Mouse (Mus musculus) heart, postnatal 0 days (tissue): ENCODE measurements around the gene Prkag3. TPM values are rescaled to one million over a fixed set of nuclear protein-coding genes. Genes with fewer than 3 reads are reported as not detected.

Experiments
- ATAC-seq: fragments of 200-750 bp; cut with Nextera tagmentation; 2 replicates; pipeline ENCODE4 v1.8.0; 2017; ENCODE audit warnings: low read depth, moderate number of reproducible peaks, moderate library complexity; ENCODE audit not compliant: insufficient read depth
- DNase-seq: peaks from one replicate; pipeline ENCODE4 v3.0.0-alpha.2; 2016; ENCODE audit warnings: low spot score
- H3K27ac ChIP-seq: fragments of 300-500 bp; sonication (generic); 2 replicates; pipeline ENCODE4 v1.5.1; 2014; ENCODE audit warnings: low read depth, mild to moderate bottlenecking
- H3K27me3 ChIP-seq: fragments of 300-500 bp; sonication (generic); 2 replicates; pipeline ENCODE4 v1.6.1; 2014; ENCODE audit warnings: low read length, mixed read lengths; ENCODE audit not compliant: control insufficient read depth, insufficient read depth
- H3K36me3 ChIP-seq: fragments of 300-500 bp; sonication (generic); replicated peaks from 2 replicates; pipeline ENCODE4 v1.6.1; 2014; ENCODE audit warnings: low read length, mixed read lengths; ENCODE audit not compliant: control insufficient read depth, insufficient read depth
- H3K4me1 ChIP-seq: fragments of 300-500 bp; sonication (generic); 2 replicates; pipeline ENCODE4 v1.6.1; 2014; ENCODE audit warnings: antibody characterized with exemption; ENCODE audit not compliant: control insufficient read depth, insufficient read depth
- H3K4me2 ChIP-seq: fragments of 300-500 bp; sonication (generic); 2 replicates; pipeline ENCODE4 v1.6.1; 2014; ENCODE audit warnings: low read depth, mild to moderate bottlenecking, low read length, moderate library complexity
- H3K4me3 ChIP-seq: fragments of 300-500 bp; sonication (generic); 2 replicates; pipeline ENCODE4 v1.5.1; 2014; ENCODE audit warnings: low read depth, low read length
- H3K9ac ChIP-seq: fragments of 300-500 bp; sonication (generic); replicated peaks from 2 replicates; pipeline ENCODE4 v1.6.1; 2014; ENCODE audit warnings: low read depth, low read length, mixed read lengths
- H3K9me3 ChIP-seq: fragments of 300-500 bp; sonication (generic); replicated peaks from 2 replicates; pipeline ENCODE4 v1.6.1; 2016; ENCODE audit warnings: low read length; ENCODE audit not compliant: control insufficient read depth
- CTCF ChIP-seq: IDR thresholded peaks from 2 replicates; pipeline ENCODE4 v1.5.1; 2016; ENCODE audit warnings: antibody characterized with exemption, control low read depth, low read depth
- EP300 ChIP-seq: IDR thresholded peaks from 2 replicates; pipeline ENCODE4 v1.6.1; 2016; ENCODE audit warnings: antibody characterized with exemption, low read depth
- WGBS: fragments of 180-500 bp; shearing (Covaris S2); extraction: QIAGEN DNeasy Blood & Tissue Kit; methylation state at CpG from one replicate; pipeline ENCODE4 v1.1.7; 2014; 5-methylcytosine and 5-hydroxymethylcytosine counted together
- polyA plus RNA-seq: library from polyadenylated mRNA; unstranded; fragments of >200 nt; fragmentation: Nextera tagmentation; extraction: Ambion mirVana; gene quantifications from 2 replicates; pipeline ENCODE4 v1.2.1, GENCODE M21; 2015
- total RNA-seq: library from RNA; depleted of rRNA; stranded (reverse); fragments of >200 nt; gene quantifications from 2 replicates; pipeline ENCODE4 v1.2.3, GENCODE M21; 2014; ENCODE audit warnings: low replicate concordance; rRNA removed

Gene Prkag3
- total and polyA plus RNA-seq, 2 experiments from 2014 or later: 2.0 to 9.6 TPM

- TF ChIP-seq CTCF (no peak), EP300 (no peak)
Observed at GRCm38 (mm10) chr1:74693891-74694583, 55.0 kb downstream of the Prkag3 start.

More at GRCm38 (mm10) chr1:74693891-74694583, 55.0 kb downstream of the Prkag3 start:
- H3K27me3 ChIP-seq: no peaks in the 10 kb centered on the region
- no peaks in the 10 kb centered on the region for H3K9me3 ChIP-seq
- ATAC-seq (no peak), DNase-seq (no peak)
- H3K9ac ChIP-seq: no peak overlapping the region
- H3K4me3 ChIP-seq: no peak overlapping the region
- H3K4me2 ChIP-seq: no peak overlapping the region
- peaks cover 2% of the 10 kb centered on the region; the same call in 1 of the 2 replicates for H3K4me1 ChIP-seq
- H3K27ac ChIP-seq: no peak overlapping the region
- H3K36me3 ChIP-seq: peaks cover 70% of the 10 kb centered on the region
- 87% methylated on average over 8 of the region's 8 CpGs for WGBS

Other genes with a start within 250 kb of the Prkag3 start
- 7.4 and 10.7 TPM in 2 replicates for gene Cnot9, start 243.2 kb downstream of the Prkag3 start, total RNA-seq
- 18.2 and 19.4 TPM in 2 replicates for gene Cnot9, start 243.2 kb downstream of the Prkag3 start, polyA plus RNA-seq
- gene Plcd4, start 206.3 kb downstream of the Prkag3 start, total RNA-seq: not detected in 2 replicates
- gene Plcd4, start 206.3 kb downstream of the Prkag3 start, polyA plus RNA-seq: 0.15 and 0.45 TPM in 2 replicates
- 8.0 and 9.0 TPM in 2 replicates for gene Usp37, start 204.9 kb downstream of the Prkag3 start, total RNA-seq
- 7.4 and 8.3 TPM in 2 replicates for gene Usp37, start 204.9 kb downstream of the Prkag3 start, polyA plus RNA-seq
- 5.6 and 6.8 TPM in 2 replicates for gene Zfp142, start 161.0 kb downstream of the Prkag3 start, total RNA-seq
- gene Zfp142, start 161.0 kb downstream of the Prkag3 start, polyA plus RNA-seq: 2.0 and 2.2 TPM in 2 replicates
- gene Bcs1l, start 160.9 kb downstream of the Prkag3 start, total RNA-seq: 15.3 and 26.8 TPM in 2 replicates
- 17.4 and 18.8 TPM in 2 replicates for gene Bcs1l, start 160.9 kb downstream of the Prkag3 start, polyA plus RNA-seq
- gene Rnf25, start 147.8 kb downstream of the Prkag3 start, total RNA-seq: 33.0 and 37.4 TPM in 2 replicates
- gene Rnf25, start 147.8 kb downstream of the Prkag3 start, polyA plus RNA-seq: 16.0 and 16.5 TPM in 2 replicates
- 0.27 and 0.38 TPM in 2 replicates for gene Stk36, start 147.8 kb downstream of the Prkag3 start, total RNA-seq
- 0.79 and 2.4 TPM in 2 replicates for gene Stk36, start 147.8 kb downstream of the Prkag3 start, polyA plus RNA-seq
- gene Ttll4, start 87.5 kb downstream of the Prkag3 start, total RNA-seq: 13.4 and 22.9 TPM in 2 replicates
- gene Ttll4, start 87.5 kb downstream of the Prkag3 start, polyA plus RNA-seq: 3.5 and 4.7 TPM in 2 replicates
- 6.7 and 13.5 TPM in 2 replicates for gene Cyp27a1, start 35.6 kb downstream of the Prkag3 start, total RNA-seq
- 10.5 and 11.9 TPM in 2 replicates for gene Cyp27a1, start 35.6 kb downstream of the Prkag3 start, polyA plus RNA-seq
- 0.23 and 0.88 TPM in 2 replicates for gene Wnt6, start 22.7 kb upstream of the Prkag3 start, total RNA-seq
- 0.11 and 0.21 TPM in 2 replicates for gene Wnt6, start 22.7 kb upstream of the Prkag3 start, polyA plus RNA-seq
- gene Wnt10a, start 42.3 kb upstream of the Prkag3 start, total RNA-seq: not detected in 2 replicates
- gene Wnt10a, start 42.3 kb upstream of the Prkag3 start, polyA plus RNA-seq: not detected in 2 replicates
- not detected in 2 replicates for gene Cdk5r2, start 105.7 kb upstream of the Prkag3 start, total RNA-seq
- gene Cdk5r2, start 105.7 kb upstream of the Prkag3 start, polyA plus RNA-seq: not detected in 2 replicates
- not detected in 2 replicates for gene Fev, start 136.2 kb upstream of the Prkag3 start, total RNA-seq
- gene Fev, start 136.2 kb upstream of the Prkag3 start, polyA plus RNA-seq: 0.23 and 0.34 TPM in 2 replicates
- gene Cryba2, start 143.9 kb upstream of the Prkag3 start, total RNA-seq: not detected in 2 replicates
- not detected in 2 replicates for gene Cryba2, start 143.9 kb upstream of the Prkag3 start, polyA plus RNA-seq
- gene Cfap65, start 186.4 kb upstream of the Prkag3 start, total RNA-seq: 0.04 TPM in 1 of 2 replicates, not detected in the other
- 0.05 TPM in 1 of 2 replicates, not detected in the other for gene Cfap65, start 186.4 kb upstream of the Prkag3 start, polyA plus RNA-seq
- 0.35 TPM in 1 of 2 replicates, not detected in the other for gene Ihh, start 202.5 kb upstream of the Prkag3 start, total RNA-seq
- 0.05 TPM in 2 replicates for gene Ihh, start 202.5 kb upstream of the Prkag3 start, polyA plus RNA-seq